In the genomic region with DNA sequence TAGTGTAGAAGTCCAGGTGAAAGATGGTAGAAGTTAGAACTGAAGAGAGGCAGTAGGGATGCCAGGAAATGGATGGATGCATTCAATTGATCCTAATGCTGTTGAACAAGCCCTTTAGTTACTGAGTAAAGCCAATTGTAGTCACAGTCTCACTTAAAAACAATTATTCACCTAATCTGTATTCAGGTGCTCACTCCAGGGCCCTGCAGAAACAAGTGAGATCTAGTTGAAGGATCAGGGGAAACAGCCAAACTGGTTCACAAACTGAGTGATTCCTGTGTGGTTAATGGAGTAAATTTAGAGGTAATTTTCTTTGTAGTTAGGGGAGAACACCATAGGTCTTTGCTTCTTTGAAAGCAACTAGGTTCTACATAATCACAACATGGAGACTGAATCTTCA, we compare ENCODE assay signal across 27 mouse cellular contexts.
DNase-seq lines count a peak whose midpoint lies in the region; ATAC-seq and TF ChIP-seq lines count a peak whose summit lies in the region.
"Had no signal": no experiment of that assay in that cellular context is flagged by ENCODE, and none has a peak within 500 bp of the region (broad histone marks: within the 10 kb centered on the region; RNA-seq: fewer than 3 reads in every experiment).

No protein-coding gene starts in this region.

- TF ChIP-seq CTCF in hindbrain, postnatal 0 days (IDR thresholded peaks at IDR 0.05; ENCODE audit: low read depth): no peak
- TF ChIP-seq CTCF in midbrain, postnatal 0 days (IDR thresholded peaks at IDR 0.05): no peak

- no peak overlapping the region for H3K9ac ChIP-seq in forebrain, embryonic 11.5 days (ENCODE audit: low read length)
- no peak overlapping the region for H3K9ac ChIP-seq in forebrain, embryonic 12.5 days
- H3K9ac ChIP-seq in forebrain, embryonic 14.5 days (ENCODE audit: low read length): no peak overlapping the region
- H3K9ac ChIP-seq in hindbrain, postnatal 0 days (replicated peaks; ENCODE audit: low read length): no peak overlapping the region
- no peak overlapping the region for H3K9ac ChIP-seq in hindbrain, embryonic 11.5 days (ENCODE audit: low read depth, low read length)
- H3K9ac ChIP-seq in midbrain, postnatal 0 days (replicated peaks; ENCODE audit: low read length, poor library complexity, severe bottlenecking): no peak overlapping the region
- no peak overlapping the region for H3K9ac ChIP-seq in midbrain, embryonic 13.5 days (replicated peaks)
- H3K9ac ChIP-seq: embryonic facial prominence, embryonic 13.5 days; embryonic facial prominence, embryonic 15.5 days had no signal

- no peaks in the 10 kb centered on the region for H3K4me1 ChIP-seq in forebrain, embryonic 11.5 days (replicated peaks; ENCODE audit: control insufficient read depth, insufficient read depth, low read length)
- no peaks in the 10 kb centered on the region for H3K4me1 ChIP-seq in forebrain, embryonic 12.5 days
- H3K4me1 ChIP-seq in forebrain, embryonic 14.5 days (ENCODE audit: control insufficient read depth, insufficient read depth, low read length): no peaks in the 10 kb centered on the region
- no peaks in the 10 kb centered on the region for H3K4me1 ChIP-seq in forebrain, embryonic 10.5 days
- H3K4me1 ChIP-seq in hindbrain, postnatal 0 days (ENCODE audit: insufficient read depth, low read length): no peaks in the 10 kb centered on the region
- H3K4me1 ChIP-seq in hindbrain, embryonic 11.5 days (replicated peaks; ENCODE audit: control insufficient read depth, insufficient read depth, low read length): no peaks in the 10 kb centered on the region
- H3K4me1 ChIP-seq in midbrain, postnatal 0 days (ENCODE audit: insufficient read depth, low read length): no peaks in the 10 kb centered on the region
- no peaks in the 10 kb centered on the region for H3K4me1 ChIP-seq in midbrain, embryonic 13.5 days (replicated peaks)
- H3K4me1 ChIP-seq: embryonic facial prominence, embryonic 13.5 days; embryonic facial prominence, embryonic 15.5 days had no signal

- H3K36me3 ChIP-seq in forebrain, embryonic 11.5 days (ENCODE audit: control insufficient read depth, insufficient read depth, low read length): no peaks in the 10 kb centered on the region
- no peaks in the 10 kb centered on the region for H3K36me3 ChIP-seq in forebrain, embryonic 12.5 days (replicated peaks)
- no peaks in the 10 kb centered on the region for H3K36me3 ChIP-seq in forebrain, embryonic 14.5 days (ENCODE audit: control insufficient read depth, insufficient read depth, low read length)
- H3K36me3 ChIP-seq in forebrain, embryonic 10.5 days (replicated peaks): no peaks in the 10 kb centered on the region
- H3K36me3 ChIP-seq in hindbrain, postnatal 0 days (ENCODE audit: insufficient read depth, low read length): no peaks in the 10 kb centered on the region
- no peaks in the 10 kb centered on the region for H3K36me3 ChIP-seq in hindbrain, embryonic 11.5 days (ENCODE audit: control insufficient read depth, insufficient read depth, low read length)
- no peaks in the 10 kb centered on the region for H3K36me3 ChIP-seq in midbrain, postnatal 0 days (ENCODE audit: insufficient read depth, low read length)
- H3K36me3 ChIP-seq in midbrain, embryonic 13.5 days: no peaks in the 10 kb centered on the region
- H3K36me3 ChIP-seq: embryonic facial prominence, embryonic 13.5 days; embryonic facial prominence, embryonic 15.5 days; G1E had no signal

- no peak overlapping the region for H3K4me2 ChIP-seq in forebrain, embryonic 11.5 days (ENCODE audit: low read depth, low read length, severe bottlenecking)
- no peak overlapping the region for H3K4me2 ChIP-seq in forebrain, embryonic 12.5 days
- H3K4me2 ChIP-seq in forebrain, embryonic 14.5 days (ENCODE audit: low read length): no peak overlapping the region
- no peak overlapping the region for H3K4me2 ChIP-seq in hindbrain, postnatal 0 days (ENCODE audit: low read depth, low read length)
- no peak overlapping the region for H3K4me2 ChIP-seq in hindbrain, embryonic 11.5 days (replicated peaks; ENCODE audit: low read depth, low read length)
- H3K4me2 ChIP-seq in midbrain, postnatal 0 days (ENCODE audit: low read depth, low read length, poor library complexity, severe bottlenecking): no peak overlapping the region
- H3K4me2 ChIP-seq in midbrain, embryonic 13.5 days (replicated peaks): no peak overlapping the region
- H3K4me2 ChIP-seq: embryonic facial prominence, embryonic 13.5 days; embryonic facial prominence, embryonic 15.5 days had no signal

- 0 out of 2 replicates have a peak, but pooled peaks have one; percentile 24 for ATAC-seq in forebrain, embryonic 11.5 days (replicated peaks; ENCODE audit: low FRiP score)
- no peak for ATAC-seq in forebrain, embryonic 12.5 days (ENCODE audit: low FRiP score)
- peak; percentile 61; the same call in 1 of the 2 replicates for ATAC-seq in forebrain, embryonic 14.5 days
- ATAC-seq in hindbrain, postnatal 0 days: 0 out of 2 replicates have a peak, but pooled peaks have one; percentile 61
- ATAC-seq in hindbrain, embryonic 11.5 days (ENCODE audit: low FRiP score): no peak
- 0 out of 2 replicates have a peak, but pooled peaks have one; percentile 58 for ATAC-seq in midbrain, postnatal 0 days (ENCODE audit: low FRiP score)
- no peak for ATAC-seq in midbrain, embryonic 13.5 days
- ATAC-seq: activated CD4-positive, CD25-positive, alpha-beta regulatory T cell, adult 4 months; CD4-positive, CD25-positive, alpha-beta regulatory T cell, adult 4 months; Patski had no signal

- no peaks in the 10 kb centered on the region for H3K9me3 ChIP-seq in forebrain, embryonic 11.5 days (ENCODE audit: control insufficient read depth, low read length)
- no peaks in the 10 kb centered on the region for H3K9me3 ChIP-seq in forebrain, embryonic 12.5 days
- H3K9me3 ChIP-seq in forebrain, embryonic 14.5 days (replicated peaks; ENCODE audit: control insufficient read depth, low read length): no peaks in the 10 kb centered on the region
- H3K9me3 ChIP-seq in forebrain, embryonic 10.5 days: no peaks in the 10 kb centered on the region
- H3K9me3 ChIP-seq in hindbrain, postnatal 0 days (ENCODE audit: low read length): no peaks in the 10 kb centered on the region
- H3K9me3 ChIP-seq in hindbrain, embryonic 11.5 days (ENCODE audit: control insufficient read depth, low read length): no peaks in the 10 kb centered on the region
- no peaks in the 10 kb centered on the region for H3K9me3 ChIP-seq in midbrain, postnatal 0 days (ENCODE audit: low read length)
- H3K9me3 ChIP-seq in midbrain, embryonic 13.5 days: no peaks in the 10 kb centered on the region
- H3K9me3 ChIP-seq: embryonic facial prominence, embryonic 13.5 days; embryonic facial prominence, embryonic 15.5 days had no signal

- H3K27ac ChIP-seq in forebrain, embryonic 11.5 days (ENCODE audit: low read depth, low read length): no peak overlapping the region
- H3K27ac ChIP-seq in forebrain, embryonic 12.5 days: no peak overlapping the region
- no peak overlapping the region for H3K27ac ChIP-seq in forebrain, embryonic 14.5 days (ENCODE audit: low read depth, low read length)
- no peak overlapping the region for H3K27ac ChIP-seq in forebrain, embryonic 10.5 days
- H3K27ac ChIP-seq in hindbrain, postnatal 0 days: no peak overlapping the region
- no peak overlapping the region for H3K27ac ChIP-seq in hindbrain, embryonic 11.5 days (ENCODE audit: low read depth, low read length)
- H3K27ac ChIP-seq in midbrain, postnatal 0 days (ENCODE audit: low read depth, low read length): no peak overlapping the region
- no peak overlapping the region for H3K27ac ChIP-seq in midbrain, embryonic 13.5 days
- H3K27ac ChIP-seq: embryonic facial prominence, embryonic 13.5 days; embryonic facial prominence, embryonic 15.5 days had no signal

- no peak overlapping the region for H3K4me3 ChIP-seq in forebrain, embryonic 11.5 days (ENCODE audit: low read depth, low read length)
- no peak overlapping the region for H3K4me3 ChIP-seq in forebrain, embryonic 12.5 days (replicated peaks)
- no peak overlapping the region for H3K4me3 ChIP-seq in forebrain, embryonic 14.5 days (ENCODE audit: low read depth, low read length)
- no peak overlapping the region for H3K4me3 ChIP-seq in forebrain, embryonic 10.5 days
- H3K4me3 ChIP-seq in hindbrain, postnatal 0 days (ENCODE audit: low read length): no peak overlapping the region
- H3K4me3 ChIP-seq in hindbrain, embryonic 11.5 days (ENCODE audit: low read depth, low read length): no peak overlapping the region
- H3K4me3 ChIP-seq in midbrain, postnatal 0 days (ENCODE audit: low read depth, low read length): no peak overlapping the region
- no peak overlapping the region for H3K4me3 ChIP-seq in midbrain, embryonic 13.5 days (replicated peaks)
- H3K4me3 ChIP-seq: embryonic facial prominence, embryonic 13.5 days; embryonic facial prominence, embryonic 15.5 days; erythroblast, embryonic 14.5 days had no signal

- DNase-seq in forebrain, embryonic 11.5 days (ENCODE audit: low spot score): no peak
- DNase-seq in forebrain, embryonic 14.5 days (ENCODE audit: low spot score): peak; percentile 15
- no peak for DNase-seq in forebrain, embryonic 10.5 days (ENCODE audit: extremely low spot score, low spot score)
- DNase-seq in hindbrain, postnatal 0 days (ENCODE audit: low spot score): peak; percentile 2
- DNase-seq in hindbrain, embryonic 11.5 days (ENCODE audit: low spot score): no peak
- DNase-seq in midbrain, postnatal 0 days (ENCODE audit: low spot score): peak; percentile 32
- DNase-seq: adrenal gland, adult 8-10 months; adrenal gland, postnatal 14 days; adrenal gland, postnatal 36 days; B cell, adult 2 months; cerebellum, adult 11 months; cerebellum, adult 18-20 months; cerebellum, adult 8-10 months; cerebellum, adult 9-11 months; cerebellum, postnatal 14 days; cerebellum, postnatal 36 days; embryo, embryonic 11 days had no signal

- H3K27me3 ChIP-seq in forebrain, embryonic 11.5 days (ENCODE audit: control insufficient read depth, insufficient read depth, low read length): no peaks in the 10 kb centered on the region
- H3K27me3 ChIP-seq in forebrain, embryonic 12.5 days: no peaks in the 10 kb centered on the region
- no peaks in the 10 kb centered on the region for H3K27me3 ChIP-seq in forebrain, embryonic 14.5 days (replicated peaks; ENCODE audit: control insufficient read depth, insufficient read depth, low read length)
- no peaks in the 10 kb centered on the region for H3K27me3 ChIP-seq in forebrain, embryonic 10.5 days (ENCODE audit: poor library complexity, severe bottlenecking)
- no peaks in the 10 kb centered on the region for H3K27me3 ChIP-seq in hindbrain, postnatal 0 days (ENCODE audit: insufficient read depth, low read length)
- no peaks in the 10 kb centered on the region for H3K27me3 ChIP-seq in hindbrain, embryonic 11.5 days (ENCODE audit: control insufficient read depth, insufficient read depth, low read length)
- no peaks in the 10 kb centered on the region for H3K27me3 ChIP-seq in midbrain, postnatal 0 days (ENCODE audit: insufficient read depth, low read length)
- H3K27me3 ChIP-seq in midbrain, embryonic 13.5 days: no peaks in the 10 kb centered on the region
- H3K27me3 ChIP-seq: CH12.LX; embryonic facial prominence, embryonic 13.5 days; embryonic facial prominence, embryonic 15.5 days; Patski had no signal

Comparison
In these comparisons a context has a peak if more than half of its experiments do, and no peak if none do; other contexts are left out.
1. ATAC-seq: peak in forebrain, embryonic 11.5 days (single experiment), forebrain, embryonic 14.5 days (single experiment), hindbrain, postnatal 0 days (single experiment) and midbrain, postnatal 0 days (single experiment); none in forebrain, embryonic 12.5 days (single experiment), hindbrain, embryonic 11.5 days (single experiment) and midbrain, embryonic 13.5 days (single experiment).
2. DNase-seq: peak in forebrain, embryonic 14.5 days (single experiment), hindbrain, postnatal 0 days (single experiment) and midbrain, postnatal 0 days (single experiment); none in forebrain, embryonic 11.5 days (single experiment), forebrain, embryonic 10.5 days (single experiment) and hindbrain, embryonic 11.5 days (single experiment).